Mouse (Mus musculus) CH12.LX (cell line): ENCODE measurements around the gene Phospho1. TPM values are rescaled to one million over a fixed set of nuclear protein-coding genes. Genes with fewer than 3 reads are reported as not detected.
A peak's percentile ranks its signal among the peaks of the same experiment; 100 is the strongest.

Experiments
- DNase-seq: peaks from one replicate; pipeline ENCODE4 v3.0.0-alpha.2; 2013; ENCODE audit errors: extremely low read depth
- H3K27ac ChIP-seq: 2 replicates; pipeline ENCODE4 v1.5.1; 2012; ENCODE audit warnings: low read depth, mild to moderate bottlenecking, control low read depth, moderate library complexity; ENCODE audit not compliant: insufficient read depth
- H3K27me3 ChIP-seq: replicated peaks from 2 replicates; pipeline ENCODE3; 2012; ENCODE audit warnings: inconsistent platforms
- H3K36me3 ChIP-seq, 2 experiments: replicated peaks in 1 of 2; 2 replicates each; pipeline versions ENCODE3 to v1.6.1; 2012; ENCODE audit warnings: inconsistent platforms in 1 of 2, low read length in 1 of 2, mild to moderate bottlenecking in 1 of 2, mixed read lengths in 1 of 2, moderate library complexity in 1 of 2; ENCODE audit not compliant: control insufficient read depth in 1 of 2, insufficient read depth in 1 of 2
- H3K4me1 ChIP-seq, 2 experiments: 2 replicates each; pipeline ENCODE4 v1.6.1; 2012; ENCODE audit warnings: inconsistent platforms in 1 of 2, moderate library complexity in 1 of 2; ENCODE audit not compliant: insufficient read depth in 2 of 2, control insufficient read depth in 1 of 2
- H3K4me2 ChIP-seq: 2 replicates; pipeline ENCODE4 v1.6.1; 2012; ENCODE audit warnings: low read depth, mild to moderate bottlenecking, control low read depth; ENCODE audit not compliant: poor library complexity, insufficient read depth, severe bottlenecking
- H3K4me3 ChIP-seq, 3 experiments: fragments of 150-350 bp in 1 of 3; sonication (generic) in 1 of 3; replicated peaks in 1 of 3; 2 replicates each; pipeline versions ENCODE3 to v1.5.1; 2011 to 2012; ENCODE audit warnings: low read depth in 2 of 3, low read length in 2 of 3, mild to moderate bottlenecking in 2 of 3, moderate library complexity in 2 of 3, control low read depth in 1 of 3, improper control_type of control experiment in 1 of 3, inconsistent platforms in 1 of 3, mixed read lengths in 1 of 3; ENCODE audit not compliant: poor library complexity in 1 of 3
- H3K79me2 ChIP-seq: replicated peaks from 2 replicates; pipeline ENCODE4 v1.6.1; 2012; ENCODE audit warnings: mild to moderate bottlenecking, moderate library complexity; ENCODE audit not compliant: control insufficient read depth, poor library complexity, insufficient read depth, severe bottlenecking; ENCODE audit errors: extremely low read depth
- H3K9ac ChIP-seq: 2 replicates; pipeline ENCODE4 v1.6.1; 2012; ENCODE audit warnings: low read depth, mild to moderate bottlenecking, control low read depth, moderate library complexity; ENCODE audit not compliant: insufficient read depth
- H3K9me3 ChIP-seq: replicated peaks from 2 replicates; pipeline ENCODE3; 2012; ENCODE audit warnings: low read length, inconsistent platforms, mixed read lengths
- BHLHE40 ChIP-seq: IDR thresholded peaks from 2 replicates; pipeline ENCODE4 v1.6.1; 2011; ENCODE audit warnings: mild to moderate bottlenecking, low read depth, low read length, improper control_type of control experiment
- CHD1 ChIP-seq: IDR thresholded peaks from 2 replicates; pipeline ENCODE4 v1.6.1; 2012; ENCODE audit warnings: low read depth, low read length, improper control_type of control experiment, inconsistent platforms
- CHD2 ChIP-seq: IDR thresholded peaks from 2 replicates; pipeline ENCODE4 v1.6.1; 2011; ENCODE audit warnings: low read length, improper control_type of control experiment
- EP300 ChIP-seq: IDR thresholded peaks from 2 replicates; pipeline ENCODE4 v1.6.1; 2011; ENCODE audit warnings: low read length, improper control_type of control experiment
- GABPA ChIP-seq: IDR thresholded peaks from 2 replicates; pipeline ENCODE4 v1.6.1; 2012; ENCODE audit warnings: low read depth, low read length, improper control_type of control experiment, inconsistent platforms; ENCODE audit not compliant: insufficient replicate concordance
- JUND ChIP-seq: conservative IDR thresholded peaks from 2 replicates; pipeline ENCODE4 v1.6.1; 2011; ENCODE audit warnings: low read depth, low read length, improper control_type of control experiment
- KAT2A ChIP-seq: IDR thresholded peaks from 2 replicates; pipeline ENCODE4 v1.6.1; 2012; ENCODE audit warnings: low read length, improper control_type of control experiment, inconsistent platforms; ENCODE audit not compliant: insufficient replicate concordance
- MAFK ChIP-seq: IDR thresholded peaks from 2 replicates; pipeline ENCODE4 v1.6.1; 2011; ENCODE audit warnings: low read length, improper control_type of control experiment; ENCODE audit not compliant: insufficient replicate concordance
- MAX ChIP-seq: IDR thresholded peaks from 2 replicates; pipeline ENCODE4 v1.6.1; 2011; ENCODE audit warnings: low read length, improper control_type of control experiment
- MYC ChIP-seq: IDR thresholded peaks from 2 replicates; pipeline ENCODE4 v1.6.1; 2011; ENCODE audit warnings: low read depth, mild to moderate bottlenecking, improper control_type of control experiment, low read length
- PAX5 ChIP-seq: IDR thresholded peaks from 2 replicates; pipeline ENCODE4 v1.6.1; 2012; ENCODE audit warnings: low read length, inconsistent platforms, mixed read lengths
- POLR2A ChIP-seq: IDR thresholded peaks from 2 replicates; pipeline ENCODE4 v1.6.1; 2011; ENCODE audit warnings: low read depth, mild to moderate bottlenecking, improper control_type of control experiment, low read length
- POLR2AphosphoS2 ChIP-seq: IDR thresholded peaks from 2 replicates; pipeline ENCODE4 v1.6.1; 2011; ENCODE audit warnings: low read depth, low read length, improper control_type of control experiment
- RCOR1 ChIP-seq: conservative IDR thresholded peaks from 2 replicates; pipeline ENCODE4 v1.6.1; 2012; ENCODE audit warnings: low read depth, mild to moderate bottlenecking, inconsistent platforms, low read length, improper control_type of control experiment
- TCF12 ChIP-seq: IDR thresholded peaks from 2 replicates; pipeline ENCODE4 v1.6.1; 2014; ENCODE audit warnings: low read depth, mild to moderate bottlenecking, inconsistent platforms, low read length, improper control_type of control experiment
- USF1 ChIP-seq: IDR thresholded peaks from 2 replicates; pipeline ENCODE4 v1.6.1; 2014; ENCODE audit warnings: low read depth, mild to moderate bottlenecking, inconsistent platforms, low read length, improper control_type of control experiment
- ZNF384 ChIP-seq: IDR thresholded peaks from 2 replicates; pipeline ENCODE4 v1.6.1; 2012; ENCODE audit warnings: low read depth, low read length, improper control_type of control experiment, inconsistent platforms
- dilution Hi-C: fragments of 300-500 bp; cut with MboI; formaldehyde crosslinking; loops from 2 replicates; pipeline ENCODE4 v1.14.3; 2020; ENCODE audit warnings: low sequenced_read_pairs; ENCODE audit not compliant: extremely low pct_unique_long_range_greater_than_20kb, extremely low pct_ligation_motif_present
- in situ Hi-C: fragments of 300-500 bp; cut with MboI; formaldehyde crosslinking; loops from 3 replicates; pipeline ENCODE4 v1.14.3; 2019; ENCODE audit warnings: low sequenced_read_pairs, low pct_ligation_motif_present, low pct_unique_long_range_greater_than_20kb, mixed read lengths
- polyA plus RNA-seq: library from polyadenylated mRNA; unstranded; fragments of >175 nt; gene quantifications from 2 replicates; pipeline ENCODE4 v1.2.1, GENCODE M21; 2012; ENCODE audit warnings: low read depth; ENCODE audit not compliant: insufficient read length
- total RNA-seq, 2 experiments: library from RNA; depleted of rRNA; stranded (reverse); fragments of 300-350 nt in 1 of 2; fragments of >200 nt in 1 of 2; gene quantifications; 2 replicates each; pipeline ENCODE4 v1.2.3; 2012 to 2014

Gene Phospho1
- total and polyA plus RNA-seq, 3 experiments: 0.97 to 1.3 TPM; not detected in 1

DNA sequence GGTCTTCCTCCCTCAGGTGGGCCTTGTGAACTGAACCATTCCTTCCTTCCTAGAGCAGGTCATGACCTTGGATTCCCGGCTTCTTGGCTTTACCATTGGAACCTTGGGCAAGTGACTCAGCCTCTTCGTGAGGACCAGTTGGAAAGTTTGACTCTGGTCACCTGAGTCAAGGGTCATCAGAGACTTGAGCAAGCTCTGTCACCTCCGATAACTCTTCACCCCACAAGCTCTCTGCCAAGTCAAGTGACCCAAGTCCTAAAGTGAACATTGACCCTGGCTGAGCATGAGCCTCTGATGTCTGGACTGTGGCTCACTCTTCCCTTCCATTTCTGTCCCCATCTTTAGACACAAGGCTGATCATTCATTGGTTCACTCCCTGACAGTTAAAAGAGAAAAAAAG lies 2.8 kb upstream of the Phospho1 start:
- Histone ChIP-seq H3K27ac (no peak overlapping the region), H3K36me3 (no peaks in the 10 kb centered on the region), H3K4me1 (peaks cover 0 to 15% of the 10 kb centered on the region in 2 experiments; a peak in 2 of 4 replicates), H3K27me3 (peaks cover 54% of the 10 kb centered on the region), H3K79me2 (no peaks in the 10 kb centered on the region), H3K9ac (no peak overlapping the region), H3K9me3 (peaks cover 8% of the 10 kb centered on the region), H3K4me2 (no peak overlapping the region), H3K4me3 (no peak overlapping the region)
- in situ Hi-C loops: loop anchor here (10.0 kb wide), 1 partner anchor 123 kb away; no protein-coding TSS in a partner anchor
- no peak for DNase-seq
- TF ChIP-seq GABPA: no peak
- TF ChIP-seq MAX: no peak
- TF ChIP-seq EP300: no peak
- TF ChIP-seq ZNF384: no peak
- peak; percentile 42 for TF ChIP-seq BHLHE40
- TF ChIP-seq, all 38 proteins: peak for 1
- dilution Hi-C loops: no loop called here

DNA sequence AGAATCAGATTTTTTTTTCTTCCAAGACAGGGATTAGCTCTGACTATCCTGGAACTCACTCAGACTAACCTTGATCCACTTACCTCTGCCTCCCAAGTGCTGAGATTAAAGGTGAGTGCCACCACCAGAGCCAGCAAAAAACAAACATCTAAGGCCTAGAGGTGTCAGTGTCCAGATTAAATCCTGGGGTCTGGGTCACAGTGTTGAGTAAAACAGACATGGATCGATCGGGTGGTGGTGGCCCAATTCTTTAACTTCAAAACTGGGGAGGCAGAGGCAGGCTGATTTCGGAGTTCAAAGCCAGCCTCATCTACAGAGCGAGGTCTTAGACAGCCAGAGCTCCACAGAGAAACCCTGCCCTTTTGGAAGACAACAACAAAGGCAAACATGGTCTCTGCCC lies 1.9 kb upstream of the Phospho1 start:
- Histone ChIP-seq H3K9me3 (peaks cover 8% of the 10 kb centered on the region), H3K4me1 (peaks cover 0 to 19% of the 10 kb centered on the region in 2 experiments; a peak in 2 of 4 replicates), H3K79me2 (no peaks in the 10 kb centered on the region), H3K36me3 (no peaks in the 10 kb centered on the region), H3K4me3 (no peak overlapping the region), H3K27ac (no peak overlapping the region), H3K27me3 (peaks cover 59% of the 10 kb centered on the region), H3K9ac (no peak overlapping the region), H3K4me2 (no peak overlapping the region)
- in situ Hi-C loops (loop anchor here (10.0 kb wide), 1 partner anchor 122 kb away; no protein-coding TSS in a partner anchor), dilution Hi-C loops (no loop called here)
- no peak for DNase-seq
- TF ChIP-seq USF1: no peak
- TF ChIP-seq POLR2A: no peak
- TF ChIP-seq CHD1: no peak
- no peak for TF ChIP-seq MYC
- TF ChIP-seq JUND: no peak
- no peak for TF ChIP-seq RCOR1
- no peak for TF ChIP-seq MAX
- no peak for TF ChIP-seq PAX5
- TF ChIP-seq TCF12: no peak
- TF ChIP-seq, all 38 proteins: peak for 0

- Histone ChIP-seq H3K4me1 (peaks cover 0 to 37% of the 10 kb centered on the region in 2 experiments; a peak in 3 of 4 replicates), H3K9me3 (peaks cover 8% of the 10 kb centered on the region), H3K27ac (no peak overlapping the region), H3K79me2 (no peaks in the 10 kb centered on the region), H3K27me3 (peaks cover 54% of the 10 kb centered on the region), H3K4me3 (peak overlapping the region in 2 of 3 experiments; percentile 41 to 54), H3K36me3 (peaks cover 0 to 11% of the 10 kb centered on the region in 2 experiments), H3K4me2 (peak overlapping the region; percentile 72), H3K9ac (peak overlapping the region; percentile 31; the same call in 1 of the 2 replicates)
- DNase-seq: no peak
- TF ChIP-seq POLR2AphosphoS2 (0 out of 2 replicates have a peak, but pooled peaks have one; percentile 27), BHLHE40 (no peak), CHD2 (0 out of 2 replicates have a peak, but pooled peaks have one; percentile 6), KAT2A (no peak), MAFK (no peak)
- in situ Hi-C loops (loop anchor here (10.0 kb wide), 1 partner anchor 120 kb away; no protein-coding TSS in a partner anchor), dilution Hi-C loops (no loop called here)
Observed at GRCm38 (mm10) chr11:95824877-95825243, 561 bp downstream of the Phospho1 start.
